Mouse (Mus musculus) skeletal muscle tissue, adult 2 months (tissue): Measurements from ENCODE around the gene Dot1l.

Experiments
- DNase-seq: peaks from one replicate; pipeline ENCODE4 v3.0.0-alpha.2; 2012; ENCODE audit warnings: low read depth, low spot score

Dot1l gene

GRCm38 (mm10) chr10:80754594-80755290 is at the start of gene Dot1l:
Gene Dot1l, plus strand, starts transcription at chr10:80755206.
- peak; percentile 97 for DNase-seq

- DNase-seq: no peak
Observed at GRCm38 (mm10) chr10:80705479-80705878, 49.5 kb upstream of the Dot1l start.

- no peak for DNase-seq
Observed at GRCm38 (mm10) chr10:80710834-80711233, 44.2 kb upstream of the Dot1l start.

GRCm38 (mm10) chr10:80717281-80717680 is 37.7 kb upstream of the Dot1l start:
- no peak for DNase-seq

GRCm38 (mm10) chr10:80727369-80728127 is 27.5 kb upstream of the Dot1l start:
- no peak for DNase-seq

GRCm38 (mm10) chr10:80732611-80733101 is 22.4 kb upstream of the Dot1l start:
- peak; percentile 40 for DNase-seq

GRCm38 (mm10) chr10:80736731-80737130 is 18.3 kb upstream of the Dot1l start:
- DNase-seq: no peak

- DNase-seq: no peak
Observed at GRCm38 (mm10) chr10:80738657-80739056, 16.3 kb upstream of the Dot1l start.

GRCm38 (mm10) chr10:80741146-80741545 is 13.9 kb upstream of the Dot1l start:
- DNase-seq: peak; percentile 27

- DNase-seq: no peak
Observed at GRCm38 (mm10) chr10:80741634-80742179, 13.3 kb upstream of the Dot1l start.

- peak; percentile 100 for DNase-seq
Observed at GRCm38 (mm10) chr10:80742180-80742978, 12.6 kb upstream of the Dot1l start, which contains the start of gene Ap3d1. Gene Ap3d1, minus strand, starts transcription at chr10:80742264.

- no peak for DNase-seq
Observed at GRCm38 (mm10) chr10:80744262-80744661, 10.7 kb upstream of the Dot1l start.

GRCm38 (mm10) chr10:80747410-80747809 is 7.6 kb upstream of the Dot1l start:
- peak; percentile 83 for DNase-seq

- DNase-seq: peak; percentile 59
Observed at GRCm38 (mm10) chr10:80748609-80749008, 6.4 kb upstream of the Dot1l start.

- peak; percentile 95 for DNase-seq
Observed at GRCm38 (mm10) chr10:80751188-80751832, 3.7 kb upstream of the Dot1l start.

GRCm38 (mm10) chr10:80752079-80752625 is 2.9 kb upstream of the Dot1l start:
- DNase-seq: peak; percentile 84

GRCm38 (mm10) chr10:80755291-80756015 is 447 bp downstream of the Dot1l start:
- DNase-seq: no peak

GRCm38 (mm10) chr10:80756099-80756498 is 1.1 kb downstream of the Dot1l start:
- no peak for DNase-seq

- DNase-seq: no peak
Observed at GRCm38 (mm10) chr10:80756509-80756908, 1.5 kb downstream of the Dot1l start.

- DNase-seq: no peak
Observed at GRCm38 (mm10) chr10:80756967-80757366, 2.0 kb downstream of the Dot1l start.
